Mouse (Mus musculus): ENCODE results near the gene Cdk5rap1. TPM values are rescaled to one million over a fixed set of nuclear protein-coding genes. Genes with fewer than 3 reads are reported as not detected.

Gene Cdk5rap1
- polyA plus RNA-seq, 1 experiment: 23.8 TPM

DNA sequence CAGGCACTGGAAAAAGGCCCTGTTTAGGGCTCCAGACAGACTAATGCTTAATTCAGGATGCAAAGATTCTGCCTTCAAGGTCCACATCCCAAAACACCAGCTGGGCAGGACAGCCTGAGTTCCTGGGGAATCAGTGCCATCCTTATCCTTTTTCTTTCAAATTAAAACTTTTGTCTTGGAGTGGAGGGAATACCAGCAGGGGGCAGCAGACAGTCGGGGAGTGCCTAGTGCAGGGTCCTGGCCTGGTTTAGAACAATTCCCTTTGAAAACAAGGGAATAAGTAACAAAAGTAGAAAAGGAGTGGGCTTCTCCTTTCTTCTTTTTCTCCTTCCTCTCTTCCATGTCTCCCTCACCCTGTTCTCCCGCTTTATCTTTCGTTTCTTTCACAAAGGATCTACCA lies 44.3 kb upstream of the Cdk5rap1 start:
- Histone ChIP-seq H3K9me3 (replicated peaks; ENCODE audit: control insufficient read depth, insufficient read depth, low read length, poor library complexity, severe bottlenecking) (no peaks in the 10 kb centered on the region; the same call in 1 of the 2 replicates), H3K27me3 (ENCODE audit: control insufficient read depth, insufficient read depth, low read length, poor library complexity, severe bottlenecking) (no peaks in the 10 kb centered on the region), H3K9ac (ENCODE audit: low read depth, poor library complexity, severe bottlenecking) (0 out of 2 replicates have a peak overlapping the region, but pooled peaks have one; percentile 22), H3K36me3 (ENCODE audit: control insufficient read depth, insufficient read depth, low read length, poor library complexity, severe bottlenecking) (no peaks in the 10 kb centered on the region), H3K27ac (ENCODE audit: insufficient read depth, low read length) (peak overlapping the region; percentile 94), H3K4me1 (ENCODE audit: control insufficient read depth, insufficient read depth, low read length) (peaks cover 3% of the 10 kb centered on the region), H3K4me3 (ENCODE audit: low read depth, low read length) (0 out of 2 replicates have a peak overlapping the region, but pooled peaks have one; percentile 16)
- peak; percentile 56; the same call in 1 of the 2 replicates for TF ChIP-seq EP300 (IDR thresholded peaks at IDR 0.05; ENCODE audit: insufficient read depth, low read depth, low read length)
- peak; percentile 73 for TF ChIP-seq CTCF (IDR thresholded peaks at IDR 0.05; ENCODE audit: low read depth, low read length)
- no peak for TF ChIP-seq POLR2A (IDR thresholded peaks at IDR 0.05; ENCODE audit: insufficient read depth, low read length)

GRCm38 (mm10) chr2:154412018-154412666 lies 39.3 kb upstream of the Cdk5rap1 start:
- Histone ChIP-seq H3K9me3 (replicated peaks; ENCODE audit: control insufficient read depth, insufficient read depth, low read length, poor library complexity, severe bottlenecking) (no peaks in the 10 kb centered on the region; the same call in 1 of the 2 replicates), H3K4me1 (ENCODE audit: control insufficient read depth, insufficient read depth, low read length) (no peaks in the 10 kb centered on the region), H3K4me3 (ENCODE audit: low read depth, low read length) (no peak overlapping the region), H3K9ac (ENCODE audit: low read depth, poor library complexity, severe bottlenecking) (no peak overlapping the region), H3K27me3 (ENCODE audit: control insufficient read depth, insufficient read depth, low read length, poor library complexity, severe bottlenecking) (no peaks in the 10 kb centered on the region), H3K27ac (ENCODE audit: insufficient read depth, low read length) (no peak overlapping the region), H3K36me3 (ENCODE audit: control insufficient read depth, insufficient read depth, low read length, poor library complexity, severe bottlenecking) (no peaks in the 10 kb centered on the region)
- TF ChIP-seq EP300 (IDR thresholded peaks at IDR 0.05; ENCODE audit: insufficient read depth, low read depth, low read length) (no peak), CTCF (IDR thresholded peaks at IDR 0.05; ENCODE audit: low read depth, low read length) (no peak), POLR2A (IDR thresholded peaks at IDR 0.05; ENCODE audit: insufficient read depth, low read length) (no peak)

GRCm38 (mm10) chr2:154410355-154410754 lies 37.5 kb upstream of the Cdk5rap1 start:
- no peaks in the 10 kb centered on the region; the same call in 1 of the 2 replicates for H3K9me3 ChIP-seq (replicated peaks; ENCODE audit: control insufficient read depth, insufficient read depth, low read length, poor library complexity, severe bottlenecking)
- H3K27ac ChIP-seq (ENCODE audit: insufficient read depth, low read length): no peak overlapping the region
- H3K9ac ChIP-seq (ENCODE audit: low read depth, poor library complexity, severe bottlenecking): no peak overlapping the region
- TF ChIP-seq CTCF (IDR thresholded peaks at IDR 0.05; ENCODE audit: low read depth, low read length) (no peak), POLR2A (IDR thresholded peaks at IDR 0.05; ENCODE audit: insufficient read depth, low read length) (no peak), EP300 (IDR thresholded peaks at IDR 0.05; ENCODE audit: insufficient read depth, low read depth, low read length) (no peak)
- no peaks in the 10 kb centered on the region for H3K27me3 ChIP-seq (ENCODE audit: control insufficient read depth, insufficient read depth, low read length, poor library complexity, severe bottlenecking)
- no peaks in the 10 kb centered on the region for H3K4me1 ChIP-seq (ENCODE audit: control insufficient read depth, insufficient read depth, low read length)
- H3K36me3 ChIP-seq (ENCODE audit: control insufficient read depth, insufficient read depth, low read length, poor library complexity, severe bottlenecking): no peaks in the 10 kb centered on the region
- H3K4me3 ChIP-seq (ENCODE audit: low read depth, low read length): no peak overlapping the region

DNA sequence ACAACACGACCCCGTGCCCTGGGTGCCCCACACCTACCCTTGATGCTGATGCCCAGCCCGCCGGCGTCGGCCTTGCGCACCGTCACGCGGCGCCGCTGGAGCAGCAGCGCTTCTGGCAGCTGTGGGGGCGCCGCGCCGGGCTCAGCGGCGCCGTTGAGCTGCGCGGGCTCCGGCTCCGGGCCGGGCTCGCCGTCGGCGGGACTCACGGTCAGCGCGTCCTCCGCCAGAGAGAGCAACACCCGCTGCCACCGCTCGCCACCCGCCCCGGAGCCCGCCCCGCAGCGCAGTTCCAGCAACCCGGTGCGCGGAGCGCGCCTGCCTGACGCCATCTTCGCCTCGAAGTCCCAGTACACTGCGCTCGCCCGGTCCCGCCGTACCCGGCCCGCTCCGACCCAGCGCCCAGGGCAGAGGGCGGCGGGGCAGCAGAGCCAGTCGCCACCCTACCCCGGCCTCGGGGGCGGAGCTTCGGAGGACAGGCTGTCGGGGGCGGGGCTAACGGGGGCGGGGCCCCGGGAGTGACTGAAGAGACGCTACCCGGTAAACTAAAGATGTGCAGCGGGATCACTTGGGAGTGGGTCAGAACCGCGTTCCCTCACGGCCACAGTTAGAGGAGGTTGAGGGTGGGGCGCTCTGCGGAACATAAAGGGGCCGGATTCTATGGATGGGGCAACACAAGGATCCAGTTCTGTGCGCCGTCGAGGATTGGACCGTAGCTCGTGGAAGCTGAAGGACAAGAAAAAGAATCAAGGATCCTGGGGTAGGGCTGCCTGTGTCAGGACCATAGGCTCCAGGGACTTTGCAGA lies 35.0 kb upstream of the Cdk5rap1 start, which contains the start of gene Snta1:
Gene Snta1 (minus strand): TSS at position 457 of the 803 bp plus-strand sequence.
- no peaks in the 10 kb centered on the region for H3K27me3 ChIP-seq (ENCODE audit: control insufficient read depth, insufficient read depth, low read length, poor library complexity, severe bottlenecking)
- H3K9me3 ChIP-seq (replicated peaks; ENCODE audit: control insufficient read depth, insufficient read depth, low read length, poor library complexity, severe bottlenecking): no peaks in the 10 kb centered on the region
- H3K27ac ChIP-seq (ENCODE audit: insufficient read depth, low read length): no peak within 1 kb of the TSS

GRCm38 (mm10) chr2:154407063-154407642 lies 34.3 kb upstream of the Cdk5rap1 start:
- H3K9ac ChIP-seq (ENCODE audit: low read depth, poor library complexity, severe bottlenecking): peak overlapping the region; percentile 67
- no peaks in the 10 kb centered on the region for H3K9me3 ChIP-seq (replicated peaks; ENCODE audit: control insufficient read depth, insufficient read depth, low read length, poor library complexity, severe bottlenecking)
- H3K4me3 ChIP-seq (ENCODE audit: low read depth, low read length): peak overlapping the region; percentile 66
- H3K27ac ChIP-seq (ENCODE audit: insufficient read depth, low read length): no peak overlapping the region
- no peaks in the 10 kb centered on the region for H3K27me3 ChIP-seq (ENCODE audit: control insufficient read depth, insufficient read depth, low read length, poor library complexity, severe bottlenecking)
- TF ChIP-seq CTCF (IDR thresholded peaks at IDR 0.05; ENCODE audit: low read depth, low read length): no peak
- no peak for TF ChIP-seq EP300 (IDR thresholded peaks at IDR 0.05; ENCODE audit: insufficient read depth, low read depth, low read length)
- no peak for TF ChIP-seq POLR2A (IDR thresholded peaks at IDR 0.05; ENCODE audit: insufficient read depth, low read length)
- H3K4me1 ChIP-seq (ENCODE audit: control insufficient read depth, insufficient read depth, low read length): no peaks in the 10 kb centered on the region
- no peaks in the 10 kb centered on the region; the same call in 1 of the 2 replicates for H3K36me3 ChIP-seq (ENCODE audit: control insufficient read depth, insufficient read depth, low read length, poor library complexity, severe bottlenecking)

More for the DNA sequence above, 35.0 kb upstream of the Cdk5rap1 start, which contains the start of gene Snta1:
- peak within 1 kb of the TSS; percentile 67 for H3K9ac ChIP-seq (ENCODE audit: low read depth, poor library complexity, severe bottlenecking)
- TF ChIP-seq CTCF (IDR thresholded peaks at IDR 0.05; ENCODE audit: low read depth, low read length): no peak
- no peaks in the 10 kb centered on the region for H3K4me1 ChIP-seq (ENCODE audit: control insufficient read depth, insufficient read depth, low read length)
- peak within 1 kb of the TSS; percentile 66 for H3K4me3 ChIP-seq (ENCODE audit: low read depth, low read length)
- no peaks in the 10 kb centered on the region; the same call in 1 of the 2 replicates for H3K36me3 ChIP-seq (ENCODE audit: control insufficient read depth, insufficient read depth, low read length, poor library complexity, severe bottlenecking)

Data from ES-Bruce4 (cell line).